Mouse (Mus musculus) kidney, postnatal 25 days (tissue): ENCODE data around the gene Odf3b.

Experiments
- DNase-seq, 2 experiments: peaks; one replicate each; pipeline ENCODE4 v3.0.0; 2021; ENCODE audit warnings: mixed read lengths in 2 of 2

The Odf3b gene

GRCm38 (mm10) chr15:89334774-89335537 lies 44.1 kb downstream of the Odf3b start:
- DNase-seq: peak; percentile 40 to 62

- peak; percentile 75 to 88 for DNase-seq
Measured at GRCm38 (mm10) chr15:89334271-89334670, 44.8 kb downstream of the Odf3b start, which contains the start of gene Miox. Gene Miox (plus strand): TSS chr15:89334398.
